Mouse (Mus musculus) ES-E14 (cell line): ENCODE results near the gene Rnf216.

ENCODE experiments used
- CHD2 ChIP-seq: IDR thresholded peaks from 2 replicates; pipeline ENCODE4 v1.6.1; 2014; ENCODE audit warnings: mild to moderate bottlenecking, low read depth, low read length, inconsistent platforms
- HCFC1 ChIP-seq: IDR thresholded peaks from 2 replicates; pipeline ENCODE4 v1.6.1; 2012; ENCODE audit warnings: low read length, inconsistent platforms, borderline replicate concordance; ENCODE audit not compliant: insufficient read depth
- MAFK ChIP-seq: IDR thresholded peaks from 2 replicates; pipeline ENCODE4 v1.6.1; 2014; ENCODE audit warnings: mild to moderate bottlenecking, low read depth, low read length, inconsistent platforms; ENCODE audit not compliant: insufficient read depth
- ZC3H11A ChIP-seq: IDR thresholded peaks from 2 replicates; pipeline ENCODE4 v1.6.1; 2012; ENCODE audit warnings: low read depth, mild to moderate bottlenecking, inconsistent platforms, low read length, borderline replicate concordance
- ZNF384 ChIP-seq: IDR thresholded peaks from 2 replicates; pipeline ENCODE4 v1.6.1; 2012; ENCODE audit warnings: low read depth, low read length, inconsistent platforms

GRCm38 (mm10) chr5:143037201-143037600 is 75.6 kb downstream of the Rnf216 start:
- TF ChIP-seq CHD2 (no peak), MAFK (no peak), ZNF384 (no peak), ZC3H11A (peak; percentile 62; the same call in 1 of the 2 replicates), HCFC1 (no peak)
